Mouse (Mus musculus) right cerebral cortex, adult 18-20 months (tissue): ENCODE results near the gene Ndufa12.

Experiments used
- DNase-seq: peaks from one replicate; pipeline ENCODE4 v3.0.0; 2022; ENCODE audit warnings: mixed read lengths

Ndufa12 gene

DNA sequence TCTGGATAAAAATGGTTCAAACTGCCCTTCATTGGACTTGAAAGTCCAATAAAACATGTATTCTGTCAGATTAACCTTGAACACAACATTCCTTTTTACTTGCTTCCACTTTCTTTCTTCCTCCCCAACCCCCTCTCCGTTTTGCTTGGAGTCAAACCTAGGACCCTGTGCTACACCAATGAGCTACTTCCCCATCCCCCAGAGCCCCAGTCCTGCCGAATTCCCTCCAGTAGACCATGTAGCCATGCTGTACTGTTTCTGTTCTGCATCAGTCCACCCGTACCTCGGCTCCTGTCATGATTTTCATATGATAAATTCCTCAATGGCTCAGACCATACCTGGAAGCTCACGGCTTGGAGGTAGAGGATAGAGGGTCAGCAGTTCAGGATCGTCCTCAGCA lies 32.5 kb downstream of the Ndufa12 start:
- no peak for DNase-seq

DNA sequence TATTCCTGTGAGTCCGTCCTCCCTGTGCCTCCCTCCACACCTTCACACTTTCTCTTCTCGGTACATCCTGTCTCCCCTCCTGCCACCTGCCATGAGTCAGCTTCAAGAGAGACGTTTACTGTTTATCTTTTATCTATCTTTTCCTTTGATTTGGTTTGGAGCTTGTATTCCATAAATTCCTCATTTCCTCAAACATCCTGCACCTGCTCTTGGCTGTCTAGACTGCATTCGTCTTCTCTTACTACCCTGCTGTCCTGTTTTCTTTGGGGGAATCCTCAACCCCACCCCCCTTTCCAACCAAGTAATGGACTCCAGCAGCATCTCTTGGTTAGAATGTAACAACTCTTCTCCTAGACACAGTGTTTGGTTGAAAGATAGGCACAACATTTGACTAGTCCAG lies 36.7 kb downstream of the Ndufa12 start:
- DNase-seq: no peak

DNA sequence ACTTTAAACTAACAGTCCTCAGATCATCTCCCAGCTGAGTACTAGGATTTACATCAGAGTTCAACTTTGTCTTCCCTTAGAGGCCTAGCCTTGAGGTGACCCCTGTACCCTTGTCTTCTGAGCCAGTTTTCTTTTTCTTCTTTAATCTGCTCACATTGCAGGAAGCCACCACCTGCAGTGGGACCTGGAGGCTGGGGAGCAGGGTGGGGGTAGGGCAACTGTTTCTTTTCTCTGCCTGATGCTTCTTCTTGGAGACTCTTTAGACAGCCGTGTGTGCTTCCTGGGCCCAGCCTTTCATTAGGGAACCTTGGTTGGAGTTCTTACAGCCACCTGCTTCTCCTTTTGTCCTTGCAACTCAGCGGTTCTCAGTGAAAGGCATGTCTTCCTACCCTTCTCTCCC lies 42.8 kb downstream of the Ndufa12 start:
- DNase-seq: no peak

DNA sequence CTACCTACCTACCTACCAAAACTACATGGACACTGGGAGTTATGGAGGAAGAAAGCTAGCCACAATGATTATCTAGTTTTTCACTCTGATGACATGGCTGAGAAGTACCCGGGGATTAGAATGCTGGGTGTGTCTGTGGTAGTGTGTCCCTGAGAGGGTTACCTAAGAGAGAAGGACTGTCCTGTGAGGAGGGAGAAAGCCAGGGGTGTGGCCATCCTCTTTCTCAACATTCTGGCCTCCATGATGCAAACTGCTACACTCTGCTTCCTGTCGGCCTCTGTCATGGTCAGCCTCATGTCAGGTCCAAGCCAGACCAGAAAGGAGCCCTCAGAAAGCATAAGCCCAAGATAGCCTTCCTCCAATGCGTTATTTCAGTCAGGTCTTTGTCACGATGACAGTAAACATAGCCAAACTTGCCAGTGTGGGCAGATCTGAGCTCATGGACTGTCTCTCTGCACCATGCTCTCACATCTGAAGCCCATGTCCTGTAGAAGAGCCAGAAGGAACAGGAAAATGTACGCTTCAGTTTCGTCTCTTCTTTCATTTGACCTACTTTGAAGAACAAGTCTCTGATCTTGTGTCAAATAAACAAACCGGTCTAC lies 49.3 kb downstream of the Ndufa12 start:
- DNase-seq: no peak

DNA sequence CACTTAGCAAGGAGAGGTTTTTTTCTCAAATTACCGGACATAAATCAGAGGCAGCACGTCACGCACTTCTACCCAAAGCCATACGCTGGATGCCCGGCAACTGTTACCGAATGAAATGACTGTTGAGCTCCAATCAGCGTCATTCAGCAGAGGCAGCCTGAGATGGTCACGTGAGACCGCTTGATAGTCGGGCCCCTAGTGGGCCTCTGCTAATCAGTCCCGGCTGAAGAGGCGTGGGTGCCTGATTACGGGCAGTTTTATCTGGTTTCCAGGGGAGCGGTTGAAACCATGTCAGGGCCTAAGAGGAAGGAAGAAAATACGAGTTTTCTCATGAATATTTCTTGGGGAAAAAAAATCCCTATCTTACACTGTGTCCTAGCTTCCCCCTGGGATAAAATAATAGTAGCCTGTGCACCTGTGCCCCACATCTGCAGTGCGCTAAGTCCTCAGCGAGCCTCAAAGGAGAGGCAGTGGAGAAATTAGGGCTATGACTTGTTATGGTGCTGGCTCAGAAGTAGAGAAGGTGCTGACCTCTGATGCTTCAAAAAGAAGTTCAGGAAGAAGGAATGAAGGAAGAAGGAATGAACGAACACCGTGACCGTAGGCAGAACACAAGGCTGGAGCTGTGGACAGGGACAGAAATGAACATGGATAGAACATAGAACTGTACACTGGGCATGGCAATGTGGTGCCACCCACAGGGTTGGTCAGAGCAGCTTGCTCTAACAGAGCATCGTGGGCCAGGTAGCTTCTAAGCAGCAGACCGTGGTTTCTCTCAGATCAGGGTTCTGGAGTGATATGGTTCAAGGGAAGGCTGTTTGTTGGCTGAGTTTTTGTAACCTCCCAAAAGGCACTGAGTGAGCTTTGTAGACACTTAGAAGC lies 51.3 kb downstream of the Ndufa12 start:
- DNase-seq: no peak

DNA sequence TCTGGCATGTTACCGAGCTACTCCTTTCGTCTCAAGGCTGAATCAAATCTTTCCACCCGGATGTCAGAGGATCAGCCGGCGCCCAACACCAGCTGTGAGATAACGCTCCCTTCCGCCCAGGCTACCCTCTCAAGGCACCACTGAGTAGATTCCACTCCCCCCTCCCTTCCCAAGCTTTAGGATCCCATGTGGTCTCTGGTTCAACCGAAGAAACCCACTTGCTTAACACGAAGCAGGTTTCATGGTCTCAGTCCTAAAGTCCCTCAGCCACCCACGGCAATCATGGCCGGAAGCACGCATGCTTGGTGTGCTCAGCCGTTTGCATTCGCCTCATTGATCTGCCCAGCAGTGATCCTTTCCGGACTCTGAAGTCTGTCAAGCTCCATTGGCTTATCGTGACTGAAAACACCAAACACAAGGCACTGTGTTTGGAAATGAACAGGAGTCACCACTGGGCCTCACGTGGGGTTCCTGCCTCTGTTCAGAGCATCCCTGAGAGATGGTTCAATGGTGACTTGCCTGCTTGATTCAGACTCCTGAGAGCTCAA lies 54.8 kb downstream of the Ndufa12 start:
- no peak for DNase-seq

DNA sequence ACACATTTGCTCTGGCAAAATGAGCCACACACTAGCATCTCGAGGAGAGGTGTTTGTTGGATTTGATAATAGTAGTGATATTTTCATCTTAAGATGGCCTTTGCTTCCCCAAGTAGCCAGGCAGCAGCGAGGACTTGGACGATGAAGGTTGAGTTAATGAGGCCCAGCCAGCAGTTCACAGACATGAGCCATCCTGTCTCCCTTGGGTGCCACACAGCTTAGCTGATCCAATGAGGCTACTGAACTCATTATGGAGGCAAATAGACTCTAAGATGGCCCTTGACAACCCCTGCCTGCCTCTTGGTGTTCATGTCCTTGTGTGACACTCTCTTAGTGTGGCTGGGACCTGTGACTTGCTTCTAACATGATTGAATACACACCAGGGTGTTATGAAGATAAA lies 56.2 kb downstream of the Ndufa12 start:
- DNase-seq: no peak

DNA sequence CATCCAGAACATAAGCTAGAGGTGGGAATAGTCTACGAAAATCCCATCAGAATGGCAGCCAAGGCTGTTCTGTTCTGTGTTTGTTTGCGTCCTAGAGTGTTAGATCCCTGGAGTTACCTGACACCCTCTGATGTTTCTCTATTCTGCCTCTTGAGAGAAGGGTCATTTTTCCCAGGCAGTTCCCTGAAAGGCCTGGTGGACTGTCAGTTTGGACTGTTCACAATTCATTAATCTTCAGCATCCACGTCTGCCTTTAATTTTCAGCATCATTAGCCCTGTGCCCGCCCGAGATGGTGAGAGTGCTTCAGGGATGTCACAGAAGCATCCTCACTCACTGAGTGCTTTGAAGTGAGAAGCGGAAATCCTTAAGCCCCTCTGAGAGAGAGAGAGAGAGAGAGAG lies 57.2 kb downstream of the Ndufa12 start:
- DNase-seq: no peak

DNA sequence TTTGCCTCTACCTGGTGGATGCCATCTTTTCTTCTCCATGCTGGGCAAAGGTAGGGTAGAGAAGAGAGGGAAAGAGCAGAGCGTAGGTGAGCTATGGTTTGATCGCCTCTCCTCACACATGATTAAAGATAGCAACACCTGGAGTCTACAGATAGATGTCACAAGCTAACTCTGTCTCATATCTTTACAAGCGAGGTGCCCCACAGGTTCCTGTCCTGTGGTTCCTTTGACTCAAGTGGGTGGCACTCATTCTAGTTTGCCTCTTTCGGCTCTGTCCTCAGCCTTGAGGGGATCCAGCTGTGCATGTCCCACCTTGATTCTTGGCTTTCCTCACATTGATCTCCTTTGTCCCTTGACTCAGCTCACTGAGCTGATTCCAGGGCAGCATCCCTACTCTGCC lies 58.0 kb downstream of the Ndufa12 start:
- no peak for DNase-seq

DNA sequence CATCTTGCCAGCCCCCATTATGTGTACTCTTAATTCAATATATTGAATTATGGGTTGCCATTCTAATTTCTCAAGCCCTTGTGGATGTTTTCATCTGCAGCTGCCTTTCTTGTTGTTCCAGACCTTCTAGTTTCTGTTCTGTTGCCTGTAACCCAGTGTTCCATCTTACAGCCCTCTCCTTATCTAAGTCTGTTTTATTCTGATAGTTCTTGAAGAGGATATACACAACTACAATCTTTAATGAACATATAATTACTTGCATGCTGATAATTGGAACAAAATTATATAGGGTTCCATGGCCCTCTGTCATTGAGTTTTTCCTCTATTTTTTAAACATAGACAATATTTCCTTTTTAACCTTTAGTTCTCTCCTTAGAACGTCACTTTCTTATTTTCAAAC lies 62.0 kb downstream of the Ndufa12 start:
- no peak for DNase-seq

DNA sequence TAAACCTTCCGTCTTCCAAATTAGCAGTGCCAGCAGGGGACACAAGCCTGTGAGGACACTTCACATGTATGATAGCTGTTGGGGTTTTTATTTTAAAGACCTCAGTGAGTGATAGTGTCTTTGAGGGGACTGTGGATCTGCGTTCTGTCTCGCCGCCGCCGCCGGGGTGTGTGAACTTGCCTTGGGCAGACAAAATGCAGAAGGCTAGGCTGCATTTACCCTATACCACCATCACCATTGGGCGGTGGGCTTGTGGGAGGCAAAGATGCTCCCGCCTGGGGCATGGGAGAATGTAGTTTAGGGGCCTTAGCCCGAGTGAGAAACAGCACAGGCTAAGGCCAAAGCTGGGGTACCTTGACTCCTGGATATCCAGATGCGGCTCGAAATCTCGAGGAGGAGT lies 64.1 kb downstream of the Ndufa12 start:
- DNase-seq: no peak

DNA sequence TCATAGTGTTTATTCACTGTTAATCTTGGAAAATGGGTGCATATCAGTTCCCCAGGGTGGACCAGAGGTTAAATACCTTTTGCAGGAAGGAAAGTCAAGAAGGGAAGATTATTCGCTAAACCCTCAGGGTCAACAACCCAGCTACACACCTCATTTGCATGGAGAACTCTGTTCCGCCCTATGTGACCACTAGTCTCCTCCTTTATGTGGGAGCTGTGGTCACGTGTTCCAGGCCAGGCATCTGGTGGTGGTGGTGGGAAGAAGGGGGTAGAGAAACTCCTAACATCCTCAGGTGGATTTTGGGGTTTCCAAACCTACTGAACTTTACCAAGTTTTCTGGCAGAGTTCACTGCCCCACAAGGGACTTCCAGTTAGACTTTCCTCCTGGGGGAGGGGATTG lies 64.7 kb downstream of the Ndufa12 start:
- DNase-seq: no peak

DNA sequence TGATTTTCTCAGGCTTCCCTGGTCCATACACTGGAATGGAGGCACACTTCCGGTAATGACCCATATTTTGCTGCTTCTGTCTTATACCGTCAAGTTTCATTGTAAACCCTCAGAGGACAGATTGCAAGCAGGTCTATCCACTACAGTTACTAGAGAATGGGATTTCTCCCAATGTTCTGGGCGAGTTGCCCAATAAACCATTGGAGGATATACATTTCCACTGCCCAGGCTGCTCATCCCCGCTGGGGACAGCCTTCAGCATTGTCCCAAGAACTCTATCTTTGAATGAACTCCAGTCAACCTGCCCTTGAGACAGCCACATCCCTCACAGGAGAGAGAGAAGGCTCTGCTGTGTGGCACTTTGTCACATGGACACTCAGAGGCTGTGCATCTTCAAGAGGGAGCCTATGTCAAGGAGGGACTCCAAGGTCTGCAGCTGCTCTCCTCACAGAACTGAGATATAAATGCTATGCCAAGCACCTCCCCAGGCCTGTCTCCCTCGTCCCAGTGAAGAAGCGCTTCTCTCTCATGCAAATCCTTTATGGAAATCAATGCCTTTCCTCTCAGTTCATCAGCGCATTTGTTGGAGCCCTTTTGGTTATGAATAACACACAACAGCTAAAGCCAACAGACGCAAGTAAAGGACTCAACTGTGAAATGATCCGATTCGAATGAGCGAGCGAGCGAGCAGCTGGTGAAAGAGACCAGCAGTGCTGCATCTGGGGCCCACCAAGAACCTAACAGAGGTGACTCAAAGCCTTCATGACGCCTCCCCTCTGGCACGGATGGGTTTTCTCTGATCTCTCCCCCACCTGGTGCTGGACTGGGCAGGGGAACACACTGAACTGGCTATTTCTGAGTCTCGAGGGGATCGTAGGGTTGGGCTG lies 67.4 kb downstream of the Ndufa12 start:
- no peak for DNase-seq
